Mouse (Mus musculus) lung, adult 2 months (tissue): Measurements from ENCODE around the gene Ak4.

Experiments used
- CTCF ChIP-seq: fragments of 200-500 bp; IDR thresholded peaks from 2 replicates; pipeline ENCODE4 v1.5.1; 2011; ENCODE audit warnings: mild to moderate bottlenecking, low read length, control low read depth; ENCODE audit not compliant: insufficient read depth
- POLR2A ChIP-seq: fragments of 200-500 bp; IDR thresholded peaks from 2 replicates; pipeline ENCODE4 v1.6.1; 2011; ENCODE audit warnings: low read depth, mild to moderate bottlenecking, control low read depth, low read length, borderline replicate concordance; ENCODE audit errors: extremely low read depth

DNA sequence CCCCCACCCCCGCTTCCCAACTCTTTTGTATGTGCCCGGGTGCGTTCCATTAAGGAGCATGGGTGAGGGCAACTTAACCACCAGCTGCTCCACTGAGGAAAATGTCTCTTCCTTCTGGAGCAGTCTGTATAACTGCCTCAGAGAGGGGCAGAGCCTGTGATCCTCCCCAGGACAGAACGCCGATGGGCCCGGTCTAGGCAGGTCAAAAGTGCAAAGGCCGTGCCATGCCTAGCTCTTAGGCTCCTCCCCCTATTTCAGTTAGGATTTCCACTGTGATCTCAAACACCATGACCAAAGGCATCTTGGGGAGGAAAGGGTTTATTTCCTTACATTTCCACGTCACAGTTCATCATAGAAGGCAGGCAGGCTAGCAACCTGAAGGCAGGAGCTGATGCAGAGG, 29.6 kb downstream of the Ak4 start:
- TF ChIP-seq CTCF (no peak), POLR2A (no peak)
